Mouse (Mus musculus): Measurements from ENCODE around the gene Npas2. TPM values are rescaled to one million over a fixed set of nuclear protein-coding genes. Genes with fewer than 3 reads are reported as not detected.

The Npas2 gene
- total RNA-seq, 2 experiments from 2014 or later = 19.4 to 20.7 TPM

GRCm38 (mm10) chr1:39399228-39399627 lies 205.7 kb downstream of the Npas2 start:
- no peak for DNase-seq (ENCODE audit: low spot score in 2 of 2)

GRCm38 (mm10) chr1:39400173-39400572 lies 206.6 kb downstream of the Npas2 start:
- DNase-seq (ENCODE audit: low spot score in 2 of 2) = no peak

- no peak for DNase-seq (ENCODE audit: low spot score in 2 of 2)
These were observed 213.6 kb downstream of the Npas2 start for GRCm38 (mm10) chr1:39407108-39407507.

GRCm38 (mm10) chr1:39408123-39408522 lies 214.6 kb downstream of the Npas2 start:
- no peak for DNase-seq (ENCODE audit: low spot score in 2 of 2)

- DNase-seq (ENCODE audit: low spot score in 2 of 2) = no peak
These were observed 215.1 kb downstream of the Npas2 start for GRCm38 (mm10) chr1:39408668-39409067.

GRCm38 (mm10) chr1:39410085-39410821 lies 216.7 kb downstream of the Npas2 start:
- DNase-seq (ENCODE audit: low spot score in 2 of 2) = no peak

Small RNAs within 50 kb of the gene (microRNA-seq; reads per million reads assigned to microRNA genes)
- 0 reads per million in 2 experiments for gene Mir6349

Other genes with a start within 250 kb of the Npas2 start
- gene Pdcl3, start 208.1 kb upstream of the Npas2 start, total RNA-seq (2021) = 10 to 100 TPM; 36.4 to 41.6 TPM
- gene Rpl31, start 174.1 kb downstream of the Npas2 start, total RNA-seq (2021) = 100 to 1,000 TPM; 448 to 544 TPM

Measured in layer of hippocampus, postnatal 14 days (tissue).